Mouse (Mus musculus) erythroblast, embryonic 14.5 days (primary cell): ENCODE data around the gene Tfip11. TPM values are rescaled to one million over a fixed set of nuclear protein-coding genes. Genes with fewer than 3 reads are reported as not detected.
A peak's percentile ranks its signal among the peaks of the same experiment; 100 is the strongest.

Experiments used
- H3K27me3 ChIP-seq: 2 replicates; pipeline ENCODE4 v1.6.1; 2012; ENCODE audit warnings: inconsistent platforms; ENCODE audit not compliant: control insufficient read depth
- H3K36me3 ChIP-seq: 2 replicates; pipeline ENCODE4 v1.6.1; 2012; ENCODE audit warnings: mild to moderate bottlenecking, inconsistent platforms; ENCODE audit not compliant: control insufficient read depth
- H3K4me1 ChIP-seq: 2 replicates; pipeline ENCODE4 v1.6.1; 2012; ENCODE audit warnings: inconsistent platforms; ENCODE audit not compliant: control insufficient read depth
- H3K4me3 ChIP-seq: replicated peaks from 2 replicates; pipeline ENCODE3; 2012; ENCODE audit warnings: moderate library complexity, mild to moderate bottlenecking, inconsistent platforms
- H3K9me3 ChIP-seq: 2 replicates; pipeline ENCODE4 v1.6.1; 2012; ENCODE audit warnings: low read length, inconsistent platforms, mixed read lengths; ENCODE audit not compliant: control insufficient read depth
- GATA1 ChIP-seq: IDR thresholded peaks from 2 replicates; pipeline ENCODE4 v1.6.1; 2012; ENCODE audit warnings: low read length, inconsistent platforms, mixed read lengths
- TAL1 ChIP-seq: IDR thresholded peaks from 3 replicates; pipeline ENCODE4 v1.6.1; 2012; ENCODE audit warnings: low read length, inconsistent platforms, mixed read lengths
- polyA plus RNA-seq: library from polyadenylated mRNA; stranded (reverse); fragments of >175 nt; gene quantifications from 2 replicates; pipeline ENCODE4 v1.2.3, GENCODE M21; 2012

Tfip11 gene
- polyA plus RNA-seq, 1 experiment = 4.3 TPM

DNA sequence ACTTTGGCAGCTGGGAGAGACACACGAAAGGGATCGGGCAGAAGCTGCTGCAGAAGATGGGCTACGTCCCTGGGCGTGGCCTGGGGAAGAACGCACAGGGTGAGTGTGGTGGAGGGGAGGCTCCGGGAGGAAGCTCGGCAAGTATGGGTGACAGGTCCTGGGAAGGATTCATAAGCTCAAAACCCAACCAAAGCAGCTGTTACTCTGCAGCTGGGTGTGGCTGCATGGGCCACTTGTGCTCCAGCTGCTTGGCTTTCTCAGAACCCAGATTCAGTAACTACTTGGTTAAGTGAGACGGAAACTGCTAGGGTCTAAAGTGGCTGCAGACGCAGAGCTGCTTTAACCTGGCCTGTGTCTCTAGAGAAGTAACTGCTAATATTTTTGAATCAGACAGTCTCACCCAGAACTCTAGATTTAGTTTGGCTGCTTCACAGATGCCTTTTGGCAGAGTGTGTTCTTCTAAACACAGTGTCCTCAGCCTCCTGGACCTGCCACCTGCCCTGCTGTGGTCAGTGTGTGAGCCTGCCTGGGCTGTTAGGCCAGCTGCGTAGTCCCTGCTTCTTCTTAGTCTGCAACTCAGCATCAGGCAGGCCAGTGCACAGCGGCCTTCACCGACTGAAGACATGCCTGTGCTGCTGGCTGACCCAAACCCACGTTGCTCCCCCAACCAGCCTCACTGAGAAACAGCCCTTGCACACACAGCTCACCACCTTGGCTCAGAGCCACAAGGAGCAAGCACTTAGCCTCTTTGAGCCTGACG lies 3.8 kb downstream of the Tfip11 start:
- Histone ChIP-seq H3K9me3 (no peaks in the 10 kb centered on the region), H3K27me3 (no peaks in the 10 kb centered on the region), H3K4me1 (peaks cover 32% of the 10 kb centered on the region), H3K4me3 (no peak overlapping the region), H3K36me3 (peaks cover 75% of the 10 kb centered on the region)
- TF ChIP-seq GATA1 = no peak
- no peak for TF ChIP-seq TAL1

DNA sequence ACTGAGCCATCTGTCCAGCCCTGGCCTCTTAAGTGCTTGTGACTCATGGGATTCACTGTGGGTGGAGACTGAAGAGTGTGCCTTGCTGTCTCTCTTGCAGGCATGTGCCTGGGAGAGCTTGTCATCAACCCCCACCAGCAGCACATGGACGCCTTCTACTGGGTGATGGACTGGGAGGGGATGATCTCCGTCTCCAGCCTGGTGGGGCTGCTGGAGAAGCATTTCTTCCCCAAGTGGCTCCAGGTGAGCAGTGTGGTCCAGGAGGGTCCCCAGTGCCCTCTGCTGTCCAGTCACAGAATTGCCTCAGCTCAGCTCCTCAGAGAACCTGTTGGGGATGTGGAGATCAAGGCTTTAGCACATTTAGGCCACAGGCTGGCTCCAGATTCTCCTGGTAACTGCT lies 9.3 kb downstream of the Tfip11 start:
- TF ChIP-seq GATA1 (no peak), TAL1 (no peak)
- no peaks in the 10 kb centered on the region for H3K9me3 ChIP-seq
- no peak overlapping the region for H3K4me3 ChIP-seq
- H3K27me3 ChIP-seq = no peaks in the 10 kb centered on the region
- H3K4me1 ChIP-seq = no peaks in the 10 kb centered on the region
- peaks cover 96% of the 10 kb centered on the region for H3K36me3 ChIP-seq

DNA sequence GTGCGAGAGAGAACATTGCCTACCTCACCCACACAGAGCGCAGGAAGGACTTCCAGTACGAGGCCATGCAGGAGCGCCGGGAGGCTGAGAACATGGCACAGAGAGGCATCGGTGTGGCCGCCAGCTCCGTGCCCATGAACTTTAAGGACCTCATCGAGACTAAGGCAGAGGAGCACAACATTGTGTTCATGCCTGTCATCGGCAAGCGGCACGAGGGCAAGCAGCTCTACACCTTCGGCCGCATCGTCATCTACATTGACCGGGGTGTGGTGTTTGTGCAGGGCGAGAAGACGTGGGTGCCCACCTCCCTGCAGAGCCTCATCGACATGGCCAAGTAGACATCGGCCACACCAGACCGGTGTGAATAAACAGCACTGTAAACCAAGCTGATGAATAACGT lies 10.8 kb downstream of the Tfip11 start:
- no peak for TF ChIP-seq GATA1
- TF ChIP-seq TAL1 = no peak
- Histone ChIP-seq H3K27me3 (no peaks in the 10 kb centered on the region), H3K4me1 (peaks cover 12% of the 10 kb centered on the region), H3K4me3 (no peak overlapping the region), H3K36me3 (peaks cover 87% of the 10 kb centered on the region), H3K9me3 (no peaks in the 10 kb centered on the region)

DNA sequence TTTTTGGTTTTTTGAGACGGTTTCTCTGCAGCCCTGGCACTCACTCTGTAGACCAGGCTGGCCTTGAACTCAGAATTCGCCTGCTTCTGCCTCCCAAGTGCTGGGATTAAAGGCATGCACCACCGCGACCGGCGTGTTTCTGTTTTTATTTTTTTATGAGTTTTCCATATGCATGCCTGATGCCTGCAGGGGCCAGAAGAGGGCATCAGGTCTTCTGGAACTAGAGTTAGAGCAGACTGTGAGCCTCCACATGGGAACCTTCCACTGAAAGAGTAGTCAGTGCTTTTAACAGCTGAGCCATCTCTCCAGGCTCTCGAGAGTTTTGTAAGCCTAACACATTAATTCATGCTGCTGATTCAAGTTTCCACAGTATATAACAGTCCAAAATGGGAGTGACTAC lies 13.1 kb downstream of the Tfip11 start:
- TF ChIP-seq GATA1 = no peak
- Histone ChIP-seq H3K4me3 (no peak overlapping the region), H3K4me1 (peaks cover 30% of the 10 kb centered on the region), H3K27me3 (no peaks in the 10 kb centered on the region), H3K36me3 (peaks cover 65% of the 10 kb centered on the region), H3K9me3 (no peaks in the 10 kb centered on the region)

DNA sequence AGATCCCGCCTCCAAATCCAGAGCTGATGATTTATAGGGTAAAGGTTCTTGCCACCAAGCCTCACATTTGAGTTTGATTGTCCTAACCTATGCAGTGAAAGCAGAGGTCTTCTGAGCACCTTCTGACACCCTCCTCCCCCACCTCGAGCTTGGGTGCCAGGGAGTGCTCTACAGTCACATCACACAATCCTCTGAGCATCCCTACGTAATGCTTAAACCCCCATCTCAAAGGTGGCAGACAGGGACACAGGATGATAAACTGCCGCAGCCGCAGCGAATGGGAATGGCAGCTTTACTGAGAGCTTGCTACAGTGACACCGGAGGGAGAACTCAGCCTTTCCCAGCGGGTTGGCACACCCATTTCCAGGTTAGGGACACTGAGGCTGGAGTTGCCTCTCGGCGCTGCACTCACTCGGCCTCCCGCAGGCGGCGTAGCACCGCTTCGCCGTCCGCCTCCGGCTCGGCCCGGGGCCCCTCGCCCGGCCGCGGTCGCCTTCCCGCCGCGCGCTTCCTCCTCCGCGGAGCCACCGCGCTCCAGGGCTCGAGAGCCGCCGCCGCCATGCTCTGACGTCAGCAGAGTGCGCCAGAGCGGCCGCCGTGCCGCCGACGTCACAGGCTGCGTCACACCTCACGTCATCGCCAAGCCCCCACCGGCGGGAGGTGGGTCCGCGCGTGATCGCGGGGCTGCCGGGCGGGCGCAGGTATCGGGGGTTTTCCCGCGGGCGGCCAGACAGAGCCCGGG lies 16.5 kb downstream of the Tfip11 start, which contains the start of the genes Srrd and Hps4:
Srrd (minus strand) TSS at position 578 of the 742 bp plus-strand sequence.
Hps4 (plus strand) TSS at position 621 of the 742 bp plus-strand sequence.
- H3K27me3 ChIP-seq = no peaks in the 10 kb centered on the region
- peaks cover 48% of the 10 kb centered on the region for H3K36me3 ChIP-seq
- TF ChIP-seq GATA1 = no peak
- no peak for TF ChIP-seq TAL1
- H3K9me3 ChIP-seq = no peaks in the 10 kb centered on the region
- H3K4me1 ChIP-seq = peaks cover 52% of the 10 kb centered on the region
- peak within 1 kb of the TSS; percentile 73 for H3K4me3 ChIP-seq

DNA sequence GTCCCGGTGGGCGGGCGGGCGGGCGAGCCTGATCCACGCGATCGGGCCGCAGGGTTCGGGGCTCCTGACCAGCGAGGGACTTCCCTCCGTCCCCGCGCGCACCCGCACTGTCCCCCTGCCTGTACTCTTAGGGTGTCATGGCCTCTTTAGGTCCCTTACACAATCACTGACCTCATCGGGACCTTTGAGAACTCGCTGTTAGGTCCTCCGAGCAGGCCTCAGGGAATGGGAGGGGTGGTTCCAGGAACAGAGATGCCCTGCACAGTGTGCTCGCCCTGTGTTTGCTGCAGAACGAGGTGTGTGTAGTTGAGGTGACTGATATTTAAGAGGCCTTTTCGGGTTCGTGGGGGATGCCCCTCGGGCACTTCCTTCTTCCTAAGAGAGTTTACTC lies 17.0 kb downstream of the Tfip11 start:
- Histone ChIP-seq H3K36me3 (peaks cover 47% of the 10 kb centered on the region), H3K9me3 (no peaks in the 10 kb centered on the region), H3K27me3 (no peaks in the 10 kb centered on the region), H3K4me1 (peaks cover 52% of the 10 kb centered on the region), H3K4me3 (peak overlapping the region; percentile 73)
- TF ChIP-seq TAL1 (no peak), GATA1 (no peak)

DNA sequence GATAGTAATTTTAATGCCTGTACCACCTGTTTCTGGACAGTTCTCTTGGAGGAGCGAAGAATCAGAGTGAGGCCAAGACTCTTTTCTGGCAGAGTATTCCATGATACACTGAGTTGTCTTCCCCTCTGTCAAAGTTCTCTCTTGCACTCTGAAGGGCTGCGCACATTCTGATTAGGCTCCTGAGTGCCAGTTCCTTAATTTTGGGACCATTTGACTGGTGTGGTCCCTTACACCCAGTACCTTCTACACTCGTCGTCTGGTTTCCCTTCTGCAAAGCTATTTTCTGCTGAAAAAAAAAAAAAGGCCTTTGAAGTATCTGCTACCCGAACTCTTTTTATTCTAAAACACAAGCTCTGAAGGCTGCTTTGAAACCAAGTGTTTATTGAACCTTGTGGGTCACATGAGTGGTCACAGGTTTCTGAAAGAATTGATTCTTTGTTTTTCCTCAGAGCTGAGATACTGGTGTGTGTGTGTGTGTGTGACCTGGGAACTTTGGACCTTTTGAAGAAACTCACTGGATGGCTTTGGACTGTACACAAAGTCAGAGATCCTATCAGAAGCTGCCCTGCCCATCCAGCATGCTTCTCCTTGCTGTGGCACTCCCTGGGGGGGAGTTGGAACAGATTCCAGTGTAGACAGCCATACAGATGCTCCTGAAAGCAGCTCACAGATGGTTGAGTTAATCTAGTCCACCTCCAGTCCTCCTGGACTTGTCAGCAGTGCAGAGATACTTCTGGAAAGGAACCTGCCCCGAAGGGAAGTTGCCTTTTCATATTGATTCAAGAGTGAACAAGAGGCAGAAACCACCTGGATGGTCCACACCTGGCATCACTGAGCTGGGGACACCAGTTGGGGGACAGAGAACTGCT lies 18.2 kb downstream of the Tfip11 start:
- Histone ChIP-seq H3K4me3 (no peak overlapping the region), H3K9me3 (no peaks in the 10 kb centered on the region), H3K36me3 (peaks cover 45% of the 10 kb centered on the region), H3K4me1 (peaks cover 52% of the 10 kb centered on the region), H3K27me3 (no peaks in the 10 kb centered on the region)
- TF ChIP-seq GATA1 (no peak), TAL1 (no peak)

DNA sequence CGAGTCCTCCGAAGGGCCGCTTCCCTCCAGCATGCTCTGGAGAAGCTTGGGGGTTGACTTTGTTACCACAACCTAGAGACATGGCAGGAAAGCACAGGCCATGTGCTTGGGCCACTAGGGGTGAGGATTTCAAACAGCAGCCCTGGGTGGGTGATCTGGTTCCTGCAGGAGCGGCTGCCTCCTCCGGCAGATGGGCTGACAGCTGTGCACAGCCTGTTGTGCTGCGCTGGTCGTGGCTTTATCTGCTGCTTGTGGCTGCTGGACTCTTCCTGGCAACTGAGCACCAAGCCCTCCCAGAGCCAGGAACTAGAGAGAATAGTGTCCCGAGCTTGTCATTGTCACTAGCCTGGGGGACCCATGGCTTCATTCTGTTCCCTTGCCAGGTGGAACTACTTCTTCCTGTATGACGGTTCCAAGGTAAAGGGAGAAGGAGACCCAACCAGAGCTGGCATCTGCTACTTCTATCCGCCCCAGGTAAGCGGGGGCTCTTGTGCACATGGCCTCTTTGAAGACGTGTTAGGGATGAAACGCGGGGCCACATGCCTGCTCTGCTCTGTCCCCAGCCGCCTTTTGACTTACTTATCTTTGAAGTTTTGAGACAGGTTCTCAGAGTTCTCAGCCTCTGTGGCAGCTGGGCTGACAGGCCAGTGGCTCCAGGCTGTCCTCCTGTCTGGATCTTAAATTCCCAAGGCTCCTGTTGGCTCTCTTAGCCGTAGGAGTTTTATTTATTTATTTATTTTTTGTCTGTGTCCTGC lies 20.2 kb downstream of the Tfip11 start:
- no peak for TF ChIP-seq TAL1
- no peak for TF ChIP-seq GATA1
- H3K4me3 ChIP-seq = no peak overlapping the region
- H3K4me1 ChIP-seq = peaks cover 46% of the 10 kb centered on the region
- no peaks in the 10 kb centered on the region for H3K9me3 ChIP-seq
- H3K36me3 ChIP-seq = peaks cover 49% of the 10 kb centered on the region
- H3K27me3 ChIP-seq = no peaks in the 10 kb centered on the region
